Mouse (Mus musculus) liver, adult 2 months (tissue): ENCODE results near the gene Sh2d3c.

ENCODE experiments used
- CTCF ChIP-seq: fragments of 200-500 bp; IDR thresholded peaks from 2 replicates; pipeline ENCODE4 v1.5.1; 2011; ENCODE audit warnings: low read depth, low read length, control low read depth
- POLR2A ChIP-seq: fragments of 200-500 bp; IDR thresholded peaks from 2 replicates; pipeline ENCODE4 v1.6.1; 2011; ENCODE audit warnings: low read length, control low read depth; ENCODE audit not compliant: insufficient read depth; ENCODE audit errors: extremely low read depth

DNA sequence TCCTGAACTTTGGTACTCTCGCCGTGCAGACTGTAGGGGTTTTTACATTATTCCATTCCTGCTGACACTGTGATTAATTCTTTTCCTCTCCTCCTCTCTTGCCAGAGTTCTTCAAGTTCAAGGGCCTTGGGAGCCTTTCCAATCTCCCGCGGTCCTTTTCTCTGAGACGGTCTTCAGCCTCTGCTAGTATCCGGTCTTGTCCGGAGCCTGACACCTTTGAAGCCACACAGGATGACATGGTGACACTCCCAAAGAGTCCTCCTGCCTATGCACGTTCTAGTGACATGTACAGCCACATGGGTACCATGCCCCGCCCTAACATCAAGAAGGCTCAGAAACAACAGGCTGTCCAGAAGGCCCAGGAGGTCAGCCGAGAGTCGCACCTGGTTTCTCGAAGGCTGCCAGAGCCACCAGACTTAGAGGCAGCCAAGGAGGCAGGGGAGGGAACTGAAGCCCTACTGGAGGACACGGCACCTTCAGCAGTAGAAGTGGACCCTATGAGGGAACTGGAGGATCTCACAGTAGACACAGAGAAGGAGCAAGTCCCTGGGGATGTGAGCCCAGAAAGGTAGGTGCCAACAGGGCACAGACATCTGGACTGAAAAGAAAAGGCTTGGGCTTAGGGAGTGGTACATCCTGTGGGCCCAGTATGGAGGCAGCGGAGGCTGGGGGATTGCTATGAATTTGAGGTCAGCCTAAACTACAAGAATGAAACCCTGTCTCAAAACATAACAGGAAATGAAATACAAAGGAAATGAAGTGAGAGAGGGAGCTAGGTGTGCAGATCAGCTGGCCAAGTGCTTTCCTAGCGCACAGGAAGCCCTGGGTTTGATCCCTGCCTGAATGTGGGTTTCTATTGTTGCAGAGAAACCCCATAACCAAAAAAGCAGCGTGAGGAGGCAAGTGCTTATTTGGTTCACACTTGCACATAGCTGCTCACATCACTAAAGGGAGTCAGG is 4.3 kb downstream of the Sh2d3c start:
- TF ChIP-seq CTCF: no peak
- TF ChIP-seq POLR2A: no peak
